Mouse (Mus musculus): Measurements from ENCODE around the gene Slamf6. TPM values are rescaled to one million over a fixed set of nuclear protein-coding genes. Genes with fewer than 3 reads are reported as not detected.
A peak's percentile ranks its signal among the peaks of the same experiment; 100 is the strongest.

Gene Slamf6
- polyA plus RNA-seq, 1 experiment from 2014 or later: 0.59 TPM

DNA sequence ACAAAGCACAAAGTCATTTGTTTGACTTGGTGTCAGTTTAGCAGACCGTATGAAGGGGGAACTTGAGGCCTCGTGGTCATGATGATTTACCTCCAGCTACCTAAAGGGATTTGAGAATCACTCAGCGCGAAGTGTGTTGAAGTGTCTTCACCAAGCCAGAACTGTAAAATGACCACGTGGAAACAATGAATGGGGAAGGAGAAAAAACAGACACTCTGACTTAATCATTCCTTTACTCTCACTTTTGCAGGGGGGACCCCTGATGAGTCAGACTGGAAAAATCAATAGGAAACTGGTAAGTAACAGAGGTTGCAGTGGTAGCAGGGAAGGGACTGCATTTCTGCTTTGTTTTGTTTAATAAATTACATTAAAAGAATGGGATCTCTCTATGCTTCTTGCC lies 64.9 kb downstream of the Slamf6 start:
- Histone ChIP-seq H3K4me3 (no peak overlapping the region), H3K9ac (no peak overlapping the region), H3K27me3 (no peaks in the 10 kb centered on the region), H3K4me1 (replicated peaks) (no peaks in the 10 kb centered on the region), H3K9me3 (replicated peaks) (no peaks in the 10 kb centered on the region; the same call in 1 of the 2 replicates), H3K27ac (no peak overlapping the region), H3K4me2 (no peak overlapping the region), H3K36me3 (no peaks in the 10 kb centered on the region)
- no peak for ATAC-seq (replicated peaks; ENCODE audit: insufficient number of reproducible peaks, insufficient read depth, low FRiP score, low read depth)
- WGBS: 62% methylated on average over 5 of the region's 5 CpGs

DNA sequence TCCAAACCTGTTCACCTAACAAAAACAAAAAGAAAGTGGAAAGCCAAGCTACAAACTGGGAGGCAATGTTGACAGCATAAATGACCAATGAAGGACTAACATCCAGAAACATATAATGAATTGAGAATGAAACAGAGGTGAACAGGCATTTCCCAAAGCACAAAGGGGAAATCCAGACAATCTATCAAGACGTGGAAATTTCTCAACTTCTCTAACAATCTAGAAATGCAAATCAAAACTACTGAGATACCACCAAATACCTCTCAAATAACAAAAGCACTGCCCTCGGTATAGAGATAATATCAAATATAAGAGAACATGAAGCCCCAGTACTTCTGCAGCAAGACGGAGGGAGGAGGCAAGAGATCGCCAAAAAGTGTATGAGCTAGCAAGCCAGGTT lies 65.4 kb downstream of the Slamf6 start:
- Histone ChIP-seq H3K9ac (no peak overlapping the region), H3K27me3 (no peaks in the 10 kb centered on the region), H3K4me2 (no peak overlapping the region), H3K36me3 (no peaks in the 10 kb centered on the region), H3K9me3 (replicated peaks) (no peaks in the 10 kb centered on the region; the same call in 1 of the 2 replicates), H3K4me1 (replicated peaks) (no peaks in the 10 kb centered on the region), H3K27ac (no peak overlapping the region), H3K4me3 (no peak overlapping the region)
- ATAC-seq (replicated peaks; ENCODE audit: insufficient number of reproducible peaks, insufficient read depth, low FRiP score, low read depth): no peak
- 64% methylated on average over 4 of the region's 4 CpGs for WGBS

DNA sequence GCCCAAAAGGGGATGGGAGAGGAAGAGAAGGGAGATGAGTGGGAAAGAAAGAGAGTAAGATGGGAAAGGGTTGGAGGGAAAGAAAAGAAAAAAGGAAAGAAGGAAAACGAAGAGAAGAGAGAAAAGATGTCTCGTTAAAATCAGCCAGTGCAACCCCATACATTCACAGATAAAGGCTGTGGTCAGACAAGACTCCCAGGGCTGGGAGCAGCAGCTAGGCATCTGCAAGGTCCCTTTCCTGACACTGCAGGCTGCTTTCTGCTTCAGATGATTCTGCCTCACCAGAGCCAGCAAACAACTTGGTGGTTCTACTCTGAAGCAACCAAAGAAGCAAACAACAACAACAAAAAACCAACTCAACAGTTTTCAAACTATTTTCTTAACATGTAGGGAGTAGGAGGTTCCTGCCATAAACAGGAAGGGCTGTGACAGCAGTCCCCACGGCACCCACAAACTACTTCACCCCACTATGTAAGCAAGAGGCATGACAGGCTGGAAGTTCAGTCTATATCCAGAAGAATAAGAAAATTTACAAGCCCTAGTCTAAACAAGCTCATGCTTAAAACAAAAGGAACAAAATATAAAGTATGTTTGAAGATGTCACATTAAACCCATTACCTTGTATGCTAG lies 66.2 kb downstream of the Slamf6 start:
- ATAC-seq (replicated peaks; ENCODE audit: insufficient number of reproducible peaks, insufficient read depth, low FRiP score, low read depth): no peak
- no peak overlapping the region for H3K27ac ChIP-seq
- no peaks in the 10 kb centered on the region for H3K36me3 ChIP-seq
- no peaks in the 10 kb centered on the region; the same call in 1 of the 2 replicates for H3K9me3 ChIP-seq (replicated peaks)
- no peak overlapping the region for H3K9ac ChIP-seq
- no peaks in the 10 kb centered on the region for H3K4me1 ChIP-seq (replicated peaks)
- no peak overlapping the region for H3K4me2 ChIP-seq
- H3K4me3 ChIP-seq: no peak overlapping the region
- WGBS: 50% methylated on average over 3 of the region's 3 CpGs
- H3K27me3 ChIP-seq: no peaks in the 10 kb centered on the region

DNA sequence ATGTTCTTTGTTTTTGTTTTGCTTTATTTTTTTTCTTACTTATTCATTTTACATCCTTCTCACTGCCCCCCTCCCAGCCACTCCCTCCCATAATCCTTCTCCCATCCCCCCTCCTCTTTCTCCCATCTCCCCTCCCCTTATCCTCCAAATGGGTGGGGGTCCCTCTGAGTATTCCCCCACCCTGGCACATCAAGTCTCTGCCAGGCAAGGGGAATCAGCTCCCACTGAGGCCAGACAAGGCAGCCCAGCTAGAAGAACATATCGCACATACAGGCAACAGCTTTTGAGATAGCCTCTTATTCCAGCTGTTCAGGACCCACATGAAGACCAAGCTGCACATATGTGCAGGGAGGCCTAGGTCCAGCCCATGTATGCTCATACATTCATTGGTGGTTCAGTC lies 66.8 kb downstream of the Slamf6 start:
- Histone ChIP-seq H3K27me3 (no peaks in the 10 kb centered on the region), H3K4me3 (no peak overlapping the region), H3K4me1 (replicated peaks) (no peaks in the 10 kb centered on the region), H3K9ac (no peak overlapping the region), H3K36me3 (no peaks in the 10 kb centered on the region), H3K9me3 (replicated peaks) (no peaks in the 10 kb centered on the region; the same call in 1 of the 2 replicates), H3K4me2 (no peak overlapping the region), H3K27ac (no peak overlapping the region)
- 92% methylated on average over 1 of the region's 1 CpGs for WGBS
- ATAC-seq (replicated peaks; ENCODE audit: insufficient number of reproducible peaks, insufficient read depth, low FRiP score, low read depth): no peak

DNA sequence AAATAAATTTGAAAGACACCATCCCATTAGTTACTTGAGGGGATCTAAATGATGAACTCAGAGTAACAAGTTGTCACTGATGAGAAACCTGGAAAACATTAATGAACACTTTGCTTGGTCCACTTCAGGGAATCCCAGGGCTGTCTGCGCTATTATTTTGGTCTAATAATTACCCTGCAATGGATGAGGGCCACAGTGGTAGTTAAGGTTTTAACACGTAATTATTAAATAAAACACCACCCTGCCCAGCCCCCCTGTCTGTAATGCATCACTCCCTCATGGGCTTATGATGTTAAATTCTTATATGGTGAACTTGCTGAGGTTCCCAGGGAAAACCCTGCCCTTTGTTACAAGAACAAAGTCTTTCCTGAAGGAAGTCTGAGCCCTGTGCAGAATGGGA lies 74.6 kb downstream of the Slamf6 start:
- Histone ChIP-seq H3K4me3 (no peak overlapping the region), H3K27me3 (no peaks in the 10 kb centered on the region), H3K36me3 (no peaks in the 10 kb centered on the region), H3K9ac (no peak overlapping the region), H3K27ac (no peak overlapping the region), H3K9me3 (replicated peaks) (no peaks in the 10 kb centered on the region), H3K4me2 (no peak overlapping the region), H3K4me1 (replicated peaks) (peaks cover 17% of the 10 kb centered on the region)
- WGBS: 85% methylated on average over 2 of the region's 2 CpGs
- no peak for ATAC-seq (replicated peaks; ENCODE audit: insufficient number of reproducible peaks, insufficient read depth, low FRiP score, low read depth)

DNA sequence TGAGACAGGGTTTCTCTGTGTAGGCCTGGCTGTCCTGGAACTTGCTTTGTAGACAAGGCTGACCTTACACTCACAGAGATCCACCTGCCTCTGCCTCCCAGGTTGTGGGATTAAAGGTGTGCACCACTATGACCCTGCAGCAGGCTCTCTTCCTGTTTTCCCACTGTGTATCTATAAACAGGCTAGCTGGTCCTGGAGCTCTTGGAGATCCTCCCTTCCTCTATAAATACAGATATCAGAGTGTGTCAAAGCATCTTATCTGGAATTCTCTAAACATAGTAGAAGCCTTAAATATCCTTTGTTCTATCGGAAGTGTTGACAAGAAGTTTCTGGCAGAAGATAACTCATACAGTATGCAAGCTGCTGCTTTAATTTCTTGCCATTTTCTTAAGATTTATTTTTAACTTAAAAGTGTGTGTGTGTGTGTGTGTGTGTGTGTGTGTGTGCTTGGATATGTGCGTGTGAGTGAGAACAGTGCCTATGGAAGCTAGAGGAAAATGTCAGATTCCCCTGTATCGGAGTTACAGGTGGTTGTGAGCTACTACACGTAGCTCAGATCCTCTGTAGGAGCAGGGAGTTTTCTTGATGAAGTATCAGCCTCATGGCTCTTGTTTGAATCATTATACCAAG lies 75.7 kb downstream of the Slamf6 start:
- H3K4me3 ChIP-seq: no peak overlapping the region
- no peak overlapping the region for H3K9ac ChIP-seq
- H3K27me3 ChIP-seq: no peaks in the 10 kb centered on the region
- peaks cover 17% of the 10 kb centered on the region for H3K4me1 ChIP-seq (replicated peaks)
- H3K27ac ChIP-seq: no peak overlapping the region
- 48% methylated on average over 4 of the region's 4 CpGs for WGBS
- H3K9me3 ChIP-seq (replicated peaks): no peaks in the 10 kb centered on the region
- no peaks in the 10 kb centered on the region for H3K36me3 ChIP-seq
- no peak overlapping the region for H3K4me2 ChIP-seq
- no peak for ATAC-seq (replicated peaks; ENCODE audit: insufficient number of reproducible peaks, insufficient read depth, low FRiP score, low read depth)

DNA sequence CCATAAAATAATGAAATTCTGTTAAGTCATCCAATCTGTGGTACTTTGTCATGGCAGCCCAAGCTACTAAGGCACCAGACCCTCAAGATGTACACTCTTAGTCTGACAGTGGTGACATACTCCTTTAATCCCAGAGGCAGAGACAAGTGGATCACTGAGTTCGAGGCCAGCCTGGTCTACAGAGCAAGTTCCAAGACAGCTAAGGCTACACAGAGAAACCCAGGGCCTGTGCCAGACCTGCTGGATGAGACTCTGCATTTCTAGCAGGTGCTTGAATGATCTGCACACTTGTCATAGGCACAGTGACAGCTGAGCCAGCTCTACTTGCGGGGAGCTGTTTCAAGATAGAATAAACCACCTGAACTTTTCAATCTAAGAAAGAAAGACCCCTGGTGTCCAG lies 77.2 kb downstream of the Slamf6 start:
- Histone ChIP-seq H3K27me3 (no peaks in the 10 kb centered on the region), H3K36me3 (no peaks in the 10 kb centered on the region), H3K4me2 (no peak overlapping the region), H3K4me1 (replicated peaks) (peaks cover 17% of the 10 kb centered on the region), H3K4me3 (no peak overlapping the region), H3K9me3 (replicated peaks) (no peaks in the 10 kb centered on the region), H3K9ac (no peak overlapping the region), H3K27ac (peak overlapping the region; percentile 37; the same call in 1 of the 2 replicates)
- no peak for ATAC-seq (replicated peaks; ENCODE audit: insufficient number of reproducible peaks, insufficient read depth, low FRiP score, low read depth)
- 60% methylated on average over 2 of the region's 2 CpGs for WGBS

DNA sequence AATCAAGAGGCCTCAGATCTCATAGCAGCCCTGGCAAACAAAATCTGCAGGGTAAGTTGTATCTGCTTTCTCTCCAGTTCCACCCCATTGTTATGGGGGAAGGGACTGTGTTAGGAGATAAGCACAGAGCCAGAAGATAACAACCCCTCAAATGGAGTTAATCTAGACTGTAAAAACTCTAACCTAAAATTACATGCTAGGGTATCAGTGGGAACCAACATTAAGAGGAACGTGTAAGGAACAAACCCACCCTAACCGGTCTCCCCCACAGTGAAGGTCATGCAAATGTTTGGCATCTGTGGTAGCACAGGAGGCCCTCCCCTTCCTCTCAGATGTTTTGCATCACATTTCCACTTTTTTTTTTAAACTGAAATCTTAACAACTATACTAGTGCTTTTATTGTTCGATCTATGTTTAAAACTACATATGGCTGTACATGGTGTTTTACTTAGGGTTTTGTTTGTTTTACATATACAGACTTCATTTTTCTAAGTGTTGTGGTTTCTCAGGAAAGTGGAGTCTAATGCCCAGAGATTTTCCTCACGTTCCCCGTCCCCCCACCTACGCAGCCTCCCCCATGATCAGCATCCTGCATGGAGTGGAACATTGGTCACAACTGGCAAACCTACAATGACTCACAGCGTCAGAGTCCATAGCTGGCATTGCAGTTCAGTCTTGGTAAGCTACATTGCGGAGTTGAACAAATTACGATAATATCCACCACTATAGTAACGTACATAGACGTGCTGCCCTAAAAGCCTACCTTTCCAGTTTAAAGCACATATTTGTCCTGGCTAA lies 77.8 kb downstream of the Slamf6 start:
- no peaks in the 10 kb centered on the region for H3K36me3 ChIP-seq
- no peaks in the 10 kb centered on the region for H3K27me3 ChIP-seq
- no peaks in the 10 kb centered on the region for H3K9me3 ChIP-seq (replicated peaks)
- H3K4me2 ChIP-seq: no peak overlapping the region
- peak; percentile 79 for ATAC-seq (replicated peaks; ENCODE audit: insufficient number of reproducible peaks, insufficient read depth, low FRiP score, low read depth)
- H3K4me3 ChIP-seq: no peak overlapping the region
- WGBS: 67% methylated on average over 11 of the region's 11 CpGs
- no peak overlapping the region for H3K9ac ChIP-seq
- peaks cover 17% of the 10 kb centered on the region for H3K4me1 ChIP-seq (replicated peaks)
- H3K27ac ChIP-seq: peak overlapping the region; percentile 37; the same call in 1 of the 2 replicates

DNA sequence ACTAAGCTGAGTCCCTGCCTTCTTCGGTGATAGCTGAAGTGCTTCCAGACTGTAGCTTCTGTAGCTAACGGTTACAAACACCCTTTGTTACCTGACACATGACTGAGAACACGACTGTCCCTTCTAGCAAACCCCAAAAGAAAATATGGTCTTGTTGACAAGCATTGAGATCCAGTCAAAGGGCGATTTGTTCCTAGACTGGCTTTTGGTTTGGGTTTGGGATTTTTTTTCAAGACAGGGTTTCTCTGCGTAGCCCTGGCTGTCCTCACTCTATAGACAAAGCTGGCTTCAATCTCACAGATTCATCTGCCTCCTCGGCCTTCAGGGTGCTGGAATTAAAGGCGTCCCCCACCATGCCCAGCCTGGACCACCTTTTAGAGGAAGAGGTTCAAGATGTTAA lies 79.4 kb downstream of the Slamf6 start:
- 0 out of 2 replicates have a peak overlapping the region, but pooled peaks have one; percentile 36 for H3K27ac ChIP-seq
- no peak for ATAC-seq (replicated peaks; ENCODE audit: insufficient number of reproducible peaks, insufficient read depth, low FRiP score, low read depth)

DNA sequence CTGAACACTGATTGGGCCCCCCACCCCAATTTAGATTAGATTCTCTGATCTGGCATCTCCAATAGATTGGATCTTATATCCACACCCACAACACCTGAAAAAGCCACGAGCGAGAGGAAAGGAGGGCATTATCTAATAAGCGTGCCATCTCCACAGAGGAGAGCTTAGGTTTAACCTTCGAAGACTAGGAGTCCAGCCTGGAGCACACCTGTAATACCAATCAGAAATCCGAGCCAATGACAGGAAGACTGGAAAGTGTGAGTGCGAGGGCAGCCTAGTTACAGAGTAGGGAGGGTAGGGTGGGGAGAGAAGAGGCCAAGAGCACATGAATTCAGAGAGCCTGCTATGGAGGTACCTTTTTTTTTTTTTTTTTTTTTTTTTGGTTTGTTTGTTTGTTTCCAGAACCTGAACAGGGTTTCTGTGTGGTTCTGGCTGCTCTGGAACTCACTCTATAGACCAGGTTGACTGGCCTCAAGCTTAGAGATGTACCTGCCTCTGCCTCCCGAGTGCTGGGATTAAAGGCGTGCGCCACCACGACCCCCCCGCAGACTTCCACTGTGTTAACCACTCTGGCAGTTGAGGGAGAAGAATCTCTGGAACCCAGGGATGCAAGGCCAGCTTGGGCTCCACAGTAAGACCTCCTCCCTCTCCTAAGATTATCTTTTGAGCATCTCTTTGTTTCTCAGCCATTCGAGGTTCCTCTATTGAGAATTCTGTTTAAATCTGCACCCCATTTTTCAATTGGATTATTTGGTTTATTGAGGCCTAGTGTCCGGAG lies 81.7 kb downstream of the Slamf6 start:
- Histone ChIP-seq H3K27me3 (no peaks in the 10 kb centered on the region), H3K9ac (no peak overlapping the region), H3K27ac (no peak overlapping the region), H3K4me1 (replicated peaks) (peaks cover 17% of the 10 kb centered on the region), H3K36me3 (peaks cover 7% of the 10 kb centered on the region; the same call in 1 of the 2 replicates), H3K4me3 (no peak overlapping the region), H3K9me3 (replicated peaks) (no peaks in the 10 kb centered on the region), H3K4me2 (no peak overlapping the region)
- WGBS: 88% methylated on average over 13 of the region's 13 CpGs
- ATAC-seq (replicated peaks; ENCODE audit: insufficient number of reproducible peaks, insufficient read depth, low FRiP score, low read depth): no peak

More for the DNA sequence above, 79.4 kb downstream of the Slamf6 start:
- Histone ChIP-seq H3K9ac (no peak overlapping the region), H3K9me3 (replicated peaks) (no peaks in the 10 kb centered on the region), H3K27me3 (no peaks in the 10 kb centered on the region), H3K36me3 (no peaks in the 10 kb centered on the region), H3K4me1 (replicated peaks) (peaks cover 17% of the 10 kb centered on the region), H3K4me3 (no peak overlapping the region), H3K4me2 (no peak overlapping the region)
- 51% methylated on average over 7 of the region's 7 CpGs for WGBS

DNA sequence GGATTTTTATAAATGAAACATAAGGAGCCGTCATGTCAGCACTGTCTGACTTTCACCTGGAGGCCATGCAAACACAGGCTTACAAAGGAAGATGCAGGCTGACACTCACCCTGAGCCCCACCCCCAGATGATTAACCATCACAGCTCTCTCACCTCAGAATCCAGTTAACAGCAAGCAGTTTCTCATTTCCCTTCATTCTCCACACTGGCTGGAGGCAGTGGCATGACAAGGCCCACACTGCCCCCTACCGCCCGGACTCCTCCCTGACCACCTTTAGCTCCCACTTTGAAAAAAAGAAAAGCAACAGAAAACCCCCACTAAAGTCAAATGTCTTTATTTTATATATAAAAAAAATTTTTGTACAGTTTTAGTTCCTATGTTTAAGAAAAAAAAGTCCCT lies 83.3 kb downstream of the Slamf6 start:
- Histone ChIP-seq H3K36me3 (peaks cover 10% of the 10 kb centered on the region; the same call in 1 of the 2 replicates), H3K4me1 (replicated peaks) (peaks cover 5% of the 10 kb centered on the region), H3K9me3 (replicated peaks) (no peaks in the 10 kb centered on the region), H3K27me3 (no peaks in the 10 kb centered on the region), H3K4me3 (no peak overlapping the region), H3K4me2 (no peak overlapping the region), H3K9ac (no peak overlapping the region), H3K27ac (no peak overlapping the region)
- ATAC-seq (replicated peaks; ENCODE audit: insufficient number of reproducible peaks, insufficient read depth, low FRiP score, low read depth): no peak
- WGBS: 38% methylated on average over 3 of the region's 3 CpGs
